In genomic region chr13:3768621-3769020, GRCm38 (mm10) we compare ENCODE assay signal across 18 mouse cellular contexts. TPM values are rescaled to one million over a fixed set of nuclear protein-coding genes. Genes with fewer than 3 reads are reported as not detected.
A peak's percentile ranks its signal among the peaks of the same experiment; 100 is the strongest.
DNase-seq lines count a peak whose midpoint lies in the region; ATAC-seq lines count a peak whose summit lies in the region.
"Had no signal": no experiment of that assay in that cellular context is flagged by ENCODE, and none has a peak within 500 bp of the region (broad histone marks: within the 10 kb centered on the region; RNA-seq: fewer than 3 reads in every experiment).

No protein-coding gene starts in this region.

- H3K9me3 ChIP-seq in lung, embryonic 15.5 days = no peaks in the 10 kb centered on the region
- H3K9me3 ChIP-seq: limb, embryonic 10.5 days had no signal

- H3K27ac ChIP-seq in lung, embryonic 15.5 days = peak overlapping the region; percentile 71; the same call in 1 of the 2 replicates
- H3K27ac ChIP-seq: limb, embryonic 10.5 days; macrophage had no signal

- H3K9ac ChIP-seq in lung, embryonic 15.5 days = no peak overlapping the region
- H3K9ac ChIP-seq: forebrain, postnatal 0 days had no signal

- 51% methylated on average over 3 of the region's 3 CpGs for WGBS in lung, embryonic 15.5 days

- no peak overlapping the region for H3K4me2 ChIP-seq in lung, embryonic 15.5 days

- peaks cover 32% of the 10 kb centered on the region for H3K4me1 ChIP-seq in lung, embryonic 15.5 days
- H3K4me1 ChIP-seq: limb, embryonic 10.5 days had no signal

- DNase-seq in heart, adult 8-10 months (ENCODE audit: low spot score) = peak; percentile 17
- no peak for DNase-seq in heart, postnatal 36 days
- DNase-seq in testis, postnatal 14 days (ENCODE audit: low spot score) = peak; percentile 33
- no peak for DNase-seq in testis, postnatal 10 days (ENCODE audit: low spot score)
- DNase-seq in cerebellum, postnatal 10 days = no peak
- no peak for DNase-seq in spleen, adult 12 weeks (ENCODE audit: low spot score)
- DNase-seq in ovary, postnatal 36 days (ENCODE audit: low spot score) = no peak
- DNase-seq: forebrain, postnatal 0 days; heart, postnatal 4 days; kidney, adult 8-10 months; layer of hippocampus, adult 9-11 months; right cerebral cortex, adult 18-20 months; thymus, adult 18-20 months had no signal

- intact Hi-C loops in heart, postnatal 36 days (cut with DNase I) = no loop called here

- H3K27me3 ChIP-seq in lung, embryonic 15.5 days = no peaks in the 10 kb centered on the region

- H3K36me3 ChIP-seq in lung, embryonic 15.5 days = no peaks in the 10 kb centered on the region
- H3K36me3 ChIP-seq: limb, embryonic 10.5 days had no signal

- H3K4me3 ChIP-seq in lung, embryonic 15.5 days = no peak overlapping the region
- H3K4me3 ChIP-seq: limb, embryonic 10.5 days had no signal

- no peak for ATAC-seq in lung, embryonic 15.5 days (ENCODE audit: borderline replicate concordance, extremely low read depth, low FRiP score, low TSS enrichment)
- ATAC-seq: forebrain, postnatal 0 days; midbrain, embryonic 16.5 days had no signal

RNA-seq across cellular contexts. Expression of gene Calml3, which starts 35.5 kb away (rescaled TPM):
- not detected for total RNA-seq in heart, adult 8-10 months (2022)
- not detected for total RNA-seq in heart, postnatal 36 days (2021)
- 0.10 TPM in 1 of 2 replicates, not detected in the other for polyA plus RNA-seq in lung, embryonic 15.5 days (2015; fragmentation: Nextera tagmentation; extraction: Ambion mirVana)
- total RNA-seq: forebrain, postnatal 0 days; heart, postnatal 4 days had no signal
- polyA plus RNA-seq: forebrain, postnatal 0 days; limb, embryonic 10.5 days; macrophage; midbrain, embryonic 16.5 days; neural tube, embryonic 14.5 days had no signal

Comparison
In these comparisons a context has a peak if more than half of its experiments do, and no peak if none do; other contexts are left out.
1. DNase-seq: peak in heart, adult 8-10 months (single experiment) and testis, postnatal 14 days (single experiment); none in heart, postnatal 36 days (0 of 2), testis, postnatal 10 days (single experiment), cerebellum, postnatal 10 days (0 of 2), spleen, adult 12 weeks (single experiment) and ovary, postnatal 36 days (single experiment).